Mouse (Mus musculus) neutrophil, adult 59 days (primary cell): ENCODE data around the gene Lgals3. TPM values are rescaled to one million over a fixed set of nuclear protein-coding genes. Genes with fewer than 3 reads are reported as not detected.

ENCODE experiments used
- total RNA-seq, 2 experiments: library from RNA; stranded (reverse); gene quantifications; 1 replicate in 1 of 2; 2 replicates in 1 of 2; pipeline ENCODE4 v1.2.4; 2023

Lgals3 gene
- total RNA-seq = 100 to 1,000 TPM; 473 to 600 TPM

DNA sequence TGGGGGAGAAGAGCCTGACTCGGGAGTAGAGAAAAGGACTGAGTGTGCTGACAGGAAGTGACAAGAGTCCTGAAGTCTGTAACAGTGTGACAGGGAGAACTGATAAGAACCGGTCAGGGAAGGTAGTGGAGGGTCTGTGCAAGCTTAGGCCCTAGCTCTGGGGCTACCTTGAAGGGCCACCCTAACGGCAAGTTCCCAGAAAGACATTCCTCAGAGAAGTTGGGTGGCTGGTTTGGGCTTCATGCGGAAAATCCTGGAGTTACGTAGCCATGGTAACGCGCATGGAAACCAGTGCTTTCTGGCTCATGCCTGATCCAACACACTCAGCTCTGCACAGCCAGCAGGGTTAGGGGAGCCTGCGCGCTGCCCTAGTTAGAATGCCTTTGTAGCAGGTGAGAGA lies at the start of gene Lgals3:
Gene Lgals3 (plus strand): TSS at position 291 of the 400 bp plus-strand sequence.

GRCm38 (mm10) chr14:47417775-47418665 lies 50.5 kb downstream of the Lgals3 start, which contains the start of gene Dlgap5:
Gene Dlgap5, minus strand, starts transcription at chr14:47418407.

Other genes with a start within 250 kb of the Lgals3 start
- 10 to 100 TPM in 1 of 2 experiments, 1 to 10 TPM in 1; 9.9 to 10.8 TPM for gene Gch1, start 178.3 kb upstream of the Lgals3 start, total RNA-seq
- 10 to 100 TPM; 29.0 to 29.3 TPM for gene Wdhd1, start 90.9 kb upstream of the Lgals3 start, total RNA-seq
- 10 to 100 TPM; 12.9 to 14.7 TPM for gene Socs4, start 90.8 kb upstream of the Lgals3 start, total RNA-seq
- gene Mapk1ip1l, start 69.5 kb upstream of the Lgals3 start, total RNA-seq = 100 to 1,000 TPM in 1 of 2 experiments, 10 to 100 TPM in 1; 99.8 to 111 TPM
- gene Dlgap5, start 50.7 kb downstream of the Lgals3 start, total RNA-seq = 10 to 100 TPM; 45.8 to 52.2 TPM
- 10 to 100 TPM; 35.0 to 35.7 TPM for gene Fbxo34, start 82.7 kb downstream of the Lgals3 start, total RNA-seq
- gene Atg14, start 202.9 kb downstream of the Lgals3 start, total RNA-seq = 10 to 100 TPM; 10.2 to 15.2 TPM